Mouse (Mus musculus): ENCODE data around the gene Aldh1l1.

The Aldh1l1 gene

DNA sequence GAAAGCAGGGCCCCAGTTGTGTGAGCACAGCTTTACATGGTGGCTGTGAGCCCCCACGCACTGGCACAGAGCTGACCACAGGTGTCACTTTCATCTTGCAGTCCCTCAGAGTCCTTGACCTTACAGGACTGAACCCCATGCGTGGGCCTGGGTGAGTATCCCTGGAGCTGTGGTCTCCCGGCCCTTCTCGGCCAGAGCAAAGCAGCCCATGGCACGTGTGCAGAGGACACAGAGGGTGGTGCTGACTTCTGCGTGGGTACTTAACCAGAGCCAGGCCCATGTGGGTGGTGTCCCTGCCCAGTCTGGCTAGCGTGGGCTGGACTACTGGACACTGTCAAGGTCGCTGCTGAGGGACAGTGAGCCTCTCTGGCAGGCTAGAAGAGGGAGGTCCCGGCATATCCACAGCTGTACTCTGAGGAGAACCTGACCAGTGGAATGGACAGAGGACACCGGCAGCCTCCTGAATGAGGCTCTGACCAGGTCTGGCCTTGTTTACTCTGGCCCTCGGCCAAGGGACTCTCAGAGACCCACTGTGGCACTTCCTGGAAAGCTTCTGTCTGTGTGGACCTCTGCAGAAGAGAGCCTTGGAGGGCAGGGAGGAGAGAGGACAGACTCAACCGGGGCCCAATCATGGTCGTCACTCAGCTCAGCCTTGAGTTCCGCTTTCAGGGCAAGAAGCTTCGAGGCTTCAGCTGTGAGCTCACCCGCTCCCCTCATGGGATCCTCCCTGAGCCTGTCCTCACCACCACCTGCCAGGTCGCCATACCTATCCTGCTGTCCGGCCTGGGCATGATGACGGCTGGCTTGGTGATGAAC lies 132.8 kb downstream of the Aldh1l1 start:
- DNase-seq (ENCODE audit: low read depth, low spot score), result no peak

DNA sequence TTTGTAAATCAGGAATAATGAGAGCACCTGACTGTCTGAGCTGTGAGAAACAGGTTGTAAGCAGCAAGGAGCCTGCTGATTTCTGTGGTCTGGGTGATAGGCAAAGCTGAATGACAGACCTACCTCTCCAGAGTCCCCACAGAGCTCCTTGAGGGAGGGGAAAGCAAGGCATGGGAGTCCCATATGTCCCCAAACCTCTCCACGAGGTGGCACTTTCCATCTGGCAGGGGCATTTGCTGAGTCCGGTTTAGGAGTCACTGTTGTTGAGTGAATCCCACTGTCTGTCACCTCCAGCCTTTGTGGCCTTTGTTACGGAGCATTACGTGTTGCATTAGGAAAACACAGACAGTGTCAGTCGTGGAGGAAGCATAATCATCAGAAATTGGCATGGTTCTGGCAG lies 133.7 kb downstream of the Aldh1l1 start:
- no peak for DNase-seq (ENCODE audit: low read depth, low spot score)

DNA sequence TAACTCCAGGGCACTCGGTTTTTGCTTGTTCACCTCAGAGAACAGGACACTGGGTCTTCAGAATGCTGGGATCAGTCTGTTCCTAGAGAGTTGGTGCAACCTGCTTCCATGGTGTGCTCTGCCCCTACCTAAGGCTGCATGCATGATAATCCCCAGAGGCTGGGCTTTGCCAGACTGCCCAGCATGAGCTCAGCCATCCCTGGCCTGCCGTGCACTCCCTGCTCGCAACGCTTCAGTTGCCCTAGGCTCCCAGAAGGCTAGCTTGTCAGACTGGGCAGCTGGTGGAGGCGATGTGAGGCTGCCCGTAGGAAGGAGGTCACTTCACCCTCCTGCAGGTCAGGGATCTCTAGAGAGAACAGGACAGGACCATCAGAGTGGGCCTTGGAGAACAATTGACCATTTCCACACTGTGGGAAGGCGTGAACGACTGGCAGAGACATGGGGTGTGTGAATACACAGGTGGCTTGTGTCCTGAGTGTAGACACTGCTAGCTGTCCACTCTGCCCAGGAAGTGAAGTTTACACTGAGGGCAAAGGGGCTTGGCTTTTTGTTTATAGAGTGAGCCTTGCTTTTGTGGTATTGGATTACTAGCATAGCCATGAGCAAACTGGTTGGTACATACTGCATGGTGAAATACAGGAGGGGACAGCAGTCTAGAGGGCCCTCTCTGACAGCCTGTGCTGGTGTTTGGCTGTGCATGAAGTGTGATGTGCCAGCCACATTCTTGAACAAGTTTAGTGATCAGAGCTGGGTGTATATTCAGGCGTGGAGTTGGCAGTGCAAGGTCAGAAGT lies 134.8 kb downstream of the Aldh1l1 start:
- no peak for DNase-seq (ENCODE audit: low read depth, low spot score)

DNA sequence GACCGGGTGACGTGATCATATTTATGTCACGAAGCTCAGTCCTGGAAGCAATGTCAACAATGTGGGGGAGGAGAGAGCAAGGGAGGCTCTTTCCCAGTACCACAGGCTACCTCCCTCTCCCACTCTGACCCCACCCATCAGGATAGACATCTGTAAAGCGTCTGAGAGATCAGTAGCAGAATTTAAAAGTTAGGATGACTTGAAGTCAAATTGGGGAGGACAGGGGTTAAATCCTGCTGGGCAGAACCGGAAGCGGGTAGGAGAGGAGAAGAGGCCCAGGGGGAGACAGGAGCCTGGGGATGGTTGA lies 135.3 kb downstream of the Aldh1l1 start:
- DNase-seq (ENCODE audit: low read depth, low spot score), result no peak

DNA sequence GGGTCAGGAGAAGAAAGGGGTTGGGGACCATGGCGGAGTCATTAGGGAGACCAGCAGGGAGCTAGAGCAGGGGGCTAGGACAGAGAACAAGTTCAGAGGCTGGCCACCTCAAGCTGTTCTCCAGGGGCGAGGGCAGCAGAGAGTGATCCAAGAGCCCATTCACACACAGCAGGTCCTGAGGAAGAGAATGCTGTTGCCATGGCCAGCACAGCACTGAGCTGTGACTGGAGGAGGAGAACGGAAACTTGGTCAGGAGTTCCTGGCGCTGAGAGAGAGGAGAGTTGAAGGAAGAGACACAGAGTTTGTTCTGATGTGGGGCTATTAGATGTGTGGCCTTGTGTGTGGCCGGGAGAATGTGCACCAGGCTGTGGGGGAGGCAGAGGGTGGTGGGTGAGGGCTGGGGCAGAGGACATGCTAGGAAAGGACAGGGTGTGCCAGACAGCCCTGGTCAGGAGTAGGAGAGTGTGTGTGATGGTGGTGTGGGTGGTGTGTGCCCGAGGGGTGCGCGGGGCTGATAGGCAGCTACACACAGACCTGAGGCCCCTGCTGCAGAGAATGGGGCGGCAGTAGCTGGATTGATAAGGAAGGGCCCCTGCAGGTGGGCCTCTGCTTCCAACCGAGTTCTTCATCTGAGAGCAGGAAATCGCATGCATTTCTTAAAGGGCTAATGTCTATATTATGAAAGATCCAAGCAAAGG lies 136.7 kb downstream of the Aldh1l1 start:
- no peak for DNase-seq (ENCODE audit: low read depth, low spot score)

DNA sequence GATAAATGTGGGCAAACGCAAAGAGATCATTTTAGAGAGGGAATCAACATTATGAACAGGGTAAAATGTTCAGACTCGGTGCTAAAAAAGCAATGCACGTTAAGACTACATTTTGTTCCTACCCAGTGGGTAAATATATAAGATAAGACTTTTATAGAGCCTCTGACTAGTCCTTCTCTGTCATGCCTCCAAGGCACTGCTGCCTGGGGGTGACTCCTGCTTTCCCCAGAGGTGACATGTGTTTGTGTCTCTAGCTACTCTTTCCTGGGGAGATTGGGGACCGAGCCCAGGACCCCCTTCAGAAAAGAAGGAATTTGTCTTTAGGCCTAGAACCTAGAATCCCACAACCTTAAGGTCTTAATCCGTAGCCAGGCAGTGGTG lies 137.2 kb downstream of the Aldh1l1 start:
- DNase-seq (ENCODE audit: low read depth, low spot score), result no peak

DNA sequence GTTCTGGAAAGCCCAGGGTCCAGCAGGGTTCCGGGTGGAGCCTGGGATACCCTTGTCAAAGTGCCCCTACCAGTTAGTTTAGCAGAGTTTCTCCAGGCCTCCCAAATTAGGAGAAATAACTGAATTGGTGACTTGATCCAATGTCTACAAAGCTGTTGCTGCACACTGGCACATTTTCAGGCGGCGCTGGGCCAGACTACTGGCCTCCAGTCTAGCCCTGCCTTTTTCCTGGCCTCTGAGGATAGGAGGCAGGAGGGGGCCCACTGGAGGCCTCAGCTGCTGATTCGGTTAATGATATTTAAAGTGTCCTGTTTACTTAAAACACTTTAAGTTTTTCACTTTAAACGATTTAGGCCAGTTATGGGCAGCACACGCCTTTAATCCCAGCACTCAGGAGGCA lies 138.0 kb downstream of the Aldh1l1 start:
- DNase-seq (ENCODE audit: low read depth, low spot score), result no peak

DNA sequence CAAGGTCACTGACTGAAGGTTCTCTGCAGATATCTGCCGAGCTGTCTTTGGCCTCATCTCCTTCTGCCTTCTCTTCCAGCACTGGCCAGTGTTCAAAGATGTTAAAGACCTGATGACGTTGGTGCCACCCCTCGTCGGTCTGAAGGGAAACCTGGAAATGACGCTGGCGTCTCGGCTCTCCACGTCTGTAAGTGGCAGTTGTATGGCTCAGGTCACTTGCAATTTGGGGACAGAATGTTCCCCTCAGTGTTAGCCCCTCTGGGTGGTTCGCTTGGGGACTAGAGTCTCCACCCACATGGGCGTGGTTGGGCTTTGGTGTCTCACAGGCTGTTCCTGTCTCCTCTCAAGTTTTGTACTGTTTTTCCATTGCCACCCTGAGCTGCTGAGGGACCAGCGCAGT lies 138.5 kb downstream of the Aldh1l1 start:
- no peak for DNase-seq (ENCODE audit: low read depth, low spot score)

DNA sequence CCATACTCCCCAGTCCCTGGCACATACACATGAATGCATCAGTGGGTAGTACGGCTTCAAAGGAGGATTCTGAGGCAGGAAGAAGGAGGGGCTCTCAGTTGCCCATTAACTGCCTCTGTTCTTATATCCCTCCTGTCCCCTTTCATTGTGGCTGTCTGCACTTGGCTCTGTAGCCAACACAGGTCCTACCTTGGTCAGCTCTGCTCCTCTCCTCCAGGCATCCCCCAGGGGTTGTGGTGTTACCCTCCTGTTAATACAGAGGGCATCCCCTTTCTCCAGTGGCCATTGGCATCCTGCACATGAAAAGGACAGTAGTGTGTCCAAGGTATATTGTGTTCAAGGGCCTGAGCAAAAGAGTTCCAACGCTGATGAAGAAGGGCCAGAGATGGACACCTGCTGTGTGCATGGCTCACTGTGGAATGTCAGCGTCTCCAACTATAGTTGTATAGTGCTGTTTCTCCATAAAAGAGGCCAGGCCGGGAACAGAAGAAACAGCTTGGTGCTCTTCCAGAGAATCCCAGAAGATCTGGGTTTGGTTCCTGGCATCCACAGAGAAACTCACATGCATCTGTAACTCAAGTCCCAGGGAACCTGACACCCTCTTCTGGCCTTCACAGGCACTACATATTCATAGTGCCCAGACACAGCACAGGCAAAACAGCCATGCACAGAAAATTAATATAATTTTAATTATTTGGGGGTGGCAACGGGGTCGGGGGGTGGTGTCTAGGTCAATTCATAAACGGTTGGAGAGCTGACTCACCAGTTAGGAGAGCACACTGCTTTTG lies 139.2 kb downstream of the Aldh1l1 start:
- DNase-seq (ENCODE audit: low read depth, low spot score), result peak; percentile 22

DNA sequence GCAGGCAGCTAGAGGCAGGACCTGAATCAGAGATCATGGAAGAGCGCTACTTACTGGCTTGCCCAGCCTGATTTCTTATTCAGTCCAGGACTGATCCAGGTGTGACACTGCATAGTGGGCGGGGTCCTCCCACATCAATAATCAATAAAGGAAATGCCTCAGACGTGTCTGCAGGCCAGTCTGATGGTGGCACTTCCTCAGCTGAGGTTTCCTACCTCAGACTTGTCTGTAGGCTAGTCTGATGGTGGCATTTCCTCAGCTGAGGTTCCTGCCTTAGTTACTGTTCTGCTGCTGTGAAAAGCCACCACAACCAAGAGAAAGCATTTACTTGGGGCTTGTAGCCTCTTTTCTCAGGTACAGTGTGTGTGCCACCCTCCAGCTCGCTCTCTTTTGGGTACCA lies 141.3 kb downstream of the Aldh1l1 start:
- DNase-seq (ENCODE audit: low read depth, low spot score), result no peak

DNA sequence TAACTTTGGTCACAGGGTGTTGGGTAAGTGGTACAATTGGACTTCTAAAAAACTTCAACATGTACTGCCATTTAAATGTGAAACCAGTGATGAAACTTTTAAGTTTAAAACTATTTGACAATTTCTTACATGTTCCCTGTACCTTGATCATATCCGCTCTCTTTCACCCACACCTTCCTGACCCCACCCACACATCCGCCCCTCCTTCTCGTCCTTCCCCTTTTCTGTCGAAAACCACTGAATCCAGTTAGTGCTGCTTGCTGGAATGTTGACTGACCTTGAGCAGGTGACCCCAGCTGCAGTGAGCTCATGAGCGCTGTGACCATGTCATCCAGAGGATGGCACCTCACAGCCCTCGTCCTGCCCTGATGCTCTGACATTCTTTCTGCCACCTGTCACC lies 143.3 kb downstream of the Aldh1l1 start:
- peak; percentile 67 for DNase-seq (ENCODE audit: low read depth, low spot score)

DNA sequence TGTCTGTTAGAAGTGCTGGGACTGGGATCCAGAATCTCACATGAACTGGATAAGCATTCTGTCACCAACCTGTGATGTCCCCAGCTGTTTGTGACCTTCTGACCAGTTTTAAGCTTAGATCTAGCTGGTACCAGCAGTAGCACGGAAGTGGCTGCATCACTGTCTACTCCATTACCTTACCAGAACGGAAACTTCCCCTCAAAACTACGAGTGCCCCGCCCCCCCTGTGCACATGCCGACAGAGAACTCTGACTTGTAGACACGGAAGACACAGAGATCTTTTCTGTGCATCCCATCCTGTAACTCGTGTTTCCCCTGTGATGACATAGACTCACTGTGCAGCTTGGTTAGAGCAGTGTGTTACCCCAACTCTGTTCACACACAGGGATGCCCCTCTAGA lies 144.2 kb downstream of the Aldh1l1 start:
- no peak for DNase-seq (ENCODE audit: low read depth, low spot score)

DNA sequence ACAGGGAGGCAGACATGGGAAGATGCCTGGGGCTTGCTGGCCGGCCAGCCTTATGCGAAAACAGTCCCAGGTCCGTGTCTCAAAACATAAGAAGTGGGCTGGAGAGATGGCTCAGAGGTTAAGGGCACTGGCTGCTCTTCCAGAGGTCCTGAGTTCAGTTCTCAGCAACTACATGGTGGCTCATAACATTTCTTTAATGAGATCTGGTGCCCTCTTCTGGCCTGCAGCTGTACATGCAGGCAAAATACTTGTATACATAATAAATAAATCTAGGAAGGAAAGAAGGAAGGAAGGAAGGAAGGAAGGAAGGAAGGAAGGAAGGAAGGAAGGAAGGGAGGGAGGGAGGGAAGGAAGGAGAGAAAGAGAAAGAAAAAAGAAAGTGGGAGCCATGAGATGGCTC lies 146.3 kb downstream of the Aldh1l1 start:
- peak; percentile 44 for DNase-seq (ENCODE audit: low read depth, low spot score)

DNA sequence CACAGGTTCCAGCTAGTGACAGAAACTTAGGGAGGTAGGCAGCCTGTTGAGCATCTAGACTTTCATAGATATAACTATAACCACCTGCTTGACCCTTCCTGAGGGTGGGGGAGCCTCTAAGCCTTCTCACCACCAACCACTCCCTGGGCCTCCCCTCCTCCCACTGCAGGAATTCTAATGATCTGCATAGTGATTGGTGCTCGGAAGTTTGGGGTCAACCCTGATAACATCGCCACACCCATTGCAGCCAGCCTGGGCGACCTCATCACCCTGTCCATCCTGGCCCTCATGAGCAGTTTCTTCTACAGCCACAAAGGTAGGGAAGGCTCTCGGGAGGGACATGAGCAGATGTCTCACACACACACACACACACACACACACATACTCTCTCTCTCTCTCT lies 148.9 kb downstream of the Aldh1l1 start:
- peak; percentile 69 for DNase-seq (ENCODE audit: low read depth, low spot score)

DNA sequence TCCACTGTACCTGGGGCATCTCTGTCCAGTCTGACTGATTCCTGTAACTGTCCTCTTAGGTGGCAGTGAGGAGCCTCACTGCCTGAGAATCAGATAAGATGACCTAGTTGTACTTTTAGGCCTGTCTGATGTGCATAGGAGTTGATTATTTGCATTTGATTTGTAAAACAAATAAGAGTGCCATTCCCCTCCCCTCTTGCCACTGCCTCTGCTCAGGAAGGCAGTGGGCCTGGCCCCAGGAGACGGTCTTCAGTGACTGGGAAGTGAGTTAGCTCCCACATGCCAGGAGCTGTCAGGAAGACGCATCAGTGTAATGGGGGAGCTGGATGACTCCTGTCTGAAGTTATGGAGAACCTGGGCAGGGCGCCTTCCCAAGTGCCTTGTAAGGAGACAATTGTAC lies 149.4 kb downstream of the Aldh1l1 start:
- DNase-seq (ENCODE audit: low read depth, low spot score), result peak; percentile 61

DNA sequence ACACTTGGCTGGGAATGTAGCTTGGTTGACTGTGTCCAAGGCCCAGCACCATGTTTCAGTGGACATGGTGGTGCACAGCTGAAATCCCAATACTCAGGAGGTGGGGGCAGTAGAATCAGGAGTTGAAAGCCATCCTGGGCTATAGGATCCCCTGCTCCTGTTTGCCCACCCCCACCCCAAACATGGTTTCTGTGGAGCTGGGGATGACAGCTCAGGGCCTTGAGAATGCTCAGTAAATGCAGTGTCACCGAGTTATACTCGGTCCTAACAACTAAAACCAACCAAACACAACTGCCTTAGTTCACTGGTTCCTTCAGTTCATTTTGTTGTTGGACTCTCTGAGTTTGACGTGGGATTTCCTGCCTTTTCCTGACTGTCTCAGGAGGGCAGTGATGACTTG lies 156.8 kb downstream of the Aldh1l1 start:
- no peak for DNase-seq (ENCODE audit: low read depth, low spot score)

DNA sequence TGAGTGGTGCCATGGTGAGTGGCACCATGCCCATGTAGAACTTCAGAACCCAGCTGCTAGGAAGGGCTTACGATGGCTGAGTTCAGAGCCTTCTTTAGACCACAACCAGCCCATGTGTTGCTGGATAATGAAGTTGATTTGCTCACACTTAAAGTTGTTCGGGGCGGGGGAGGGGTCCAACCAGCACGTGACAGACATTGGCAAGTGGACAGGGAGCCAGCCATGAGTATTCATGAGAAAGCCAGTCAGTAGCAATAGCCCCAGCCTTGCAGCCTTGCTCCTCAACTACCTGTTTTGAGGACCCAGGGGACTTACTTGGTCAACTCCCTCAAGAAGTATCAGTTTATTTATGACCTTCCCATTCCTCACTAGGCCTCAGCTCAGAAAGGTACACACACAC lies 158.7 kb downstream of the Aldh1l1 start:
- no peak for DNase-seq (ENCODE audit: low read depth, low spot score)

DNA sequence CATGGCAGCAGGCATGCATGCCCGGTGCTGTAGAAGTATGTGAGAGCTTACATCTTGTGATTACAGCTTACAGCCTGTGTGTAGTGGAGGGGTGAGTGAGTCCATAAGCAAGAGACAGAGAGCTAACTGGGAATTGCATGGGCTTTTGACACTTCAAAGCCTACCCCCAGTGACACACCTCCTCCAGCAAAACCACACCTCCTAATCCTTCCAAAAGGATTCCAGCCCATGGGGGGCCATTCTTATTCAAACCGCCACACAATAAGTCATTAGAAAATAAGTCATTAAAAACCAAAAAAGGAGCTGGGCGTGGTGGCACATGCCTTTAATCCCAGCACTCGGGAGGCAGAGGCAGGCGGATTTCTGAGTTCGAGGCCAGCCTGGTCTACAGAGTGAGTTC lies 162.2 kb downstream of the Aldh1l1 start:
- peak; percentile 81 for DNase-seq (ENCODE audit: low read depth, low spot score)

DNA sequence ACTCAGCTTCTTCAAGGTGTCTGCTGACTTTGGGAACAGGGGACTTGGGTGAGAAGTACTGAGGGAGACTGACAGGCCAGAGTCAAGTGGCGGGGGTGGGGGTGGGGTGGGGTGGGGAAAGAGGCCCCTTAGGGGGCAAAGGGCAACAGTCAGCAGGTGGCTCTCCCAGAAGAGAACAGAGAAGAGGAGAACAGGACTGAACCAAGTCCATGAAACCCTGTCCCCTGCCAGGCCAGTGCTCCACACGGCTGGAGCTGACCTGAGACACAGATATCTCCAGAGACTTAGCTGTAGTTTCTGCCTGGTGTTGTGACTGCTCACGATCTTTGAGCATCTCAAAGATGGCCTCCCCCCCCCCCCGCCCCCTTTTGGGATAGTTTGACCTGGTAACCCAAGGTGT lies 163.1 kb downstream of the Aldh1l1 start:
- DNase-seq (ENCODE audit: low read depth, low spot score), result no peak
